Mouse (Mus musculus) MEL (cell line): ENCODE results near the gene Rras2. TPM values are rescaled to one million over a fixed set of nuclear protein-coding genes. Genes with fewer than 3 reads are reported as not detected.
A peak's percentile ranks its signal among the peaks of the same experiment; 100 is the strongest.

Experiments
- DNase-seq: peaks from one replicate; pipeline ENCODE4 v3.0.0; 2011; ENCODE audit warnings: low read depth, low spot score
- H3K27ac ChIP-seq: 2 replicates; pipeline ENCODE4 v1.5.1; 2012; ENCODE audit warnings: low read depth, mild to moderate bottlenecking, control low read depth, low read length, moderate library complexity; ENCODE audit not compliant: control insufficient read depth
- H3K27me3 ChIP-seq, 2 experiments: fragments of 150-350 bp in 1 of 2; sonication (generic) in 1 of 2; 2 replicates each; pipeline ENCODE4 v1.6.1; 2012; ENCODE audit warnings: low read length in 2 of 2, mild to moderate bottlenecking in 2 of 2, improper control_type of control experiment in 1 of 2, moderate library complexity in 1 of 2; ENCODE audit not compliant: insufficient read depth in 2 of 2, control insufficient read depth in 1 of 2
- H3K36me3 ChIP-seq, 2 experiments: 2 replicates each; pipeline ENCODE4 v1.6.1; 2012 to 2014; ENCODE audit warnings: low read length in 2 of 2, improper control_type of control experiment in 1 of 2, inconsistent platforms in 1 of 2, mild to moderate bottlenecking in 1 of 2; ENCODE audit not compliant: insufficient read depth in 2 of 2, control insufficient read depth in 1 of 2
- H3K4me1 ChIP-seq, 2 experiments: fragments of 150-350 bp in 1 of 2; sonication (generic) in 1 of 2; 2 replicates each; pipeline ENCODE4 v1.6.1; 2012; ENCODE audit warnings: low read length in 2 of 2, improper control_type of control experiment in 1 of 2, mild to moderate bottlenecking in 1 of 2; ENCODE audit not compliant: insufficient read depth in 2 of 2, control insufficient read depth in 1 of 2
- H3K4me3 ChIP-seq, 2 experiments: fragments of 150-350 bp in 1 of 2; sonication (generic) in 1 of 2; 2 replicates each; pipeline ENCODE4 v1.5.1; 2012; ENCODE audit warnings: low read depth in 2 of 2, low read length in 2 of 2, mild to moderate bottlenecking in 2 of 2, moderate library complexity in 2 of 2, control low read depth in 1 of 2, improper control_type of control experiment in 1 of 2; ENCODE audit not compliant: control insufficient read depth in 1 of 2, insufficient read depth in 1 of 2
- H3K79me2 ChIP-seq: 2 replicates; pipeline ENCODE4 v1.6.1; 2012; ENCODE audit warnings: mild to moderate bottlenecking, low read length, moderate library complexity; ENCODE audit not compliant: control insufficient read depth, poor library complexity, insufficient read depth
- H3K9ac ChIP-seq: 2 replicates; pipeline ENCODE4 v1.6.1; 2012; ENCODE audit warnings: low read depth, mild to moderate bottlenecking, control low read depth, low read length, moderate library complexity; ENCODE audit not compliant: control insufficient read depth, poor library complexity, severe bottlenecking
- H3K9me3 ChIP-seq: fragments of 150-350 bp; sonication (generic); replicated peaks from 2 replicates; pipeline ENCODE4 v1.6.1; 2012; ENCODE audit warnings: mild to moderate bottlenecking, low read length, improper control_type of control experiment, moderate library complexity; ENCODE audit not compliant: insufficient read depth
- CTCF ChIP-seq, 3 experiments: IDR thresholded peaks in 2 of 3; conservative IDR thresholded peaks in 1 of 3; 2 replicates each; pipeline ENCODE4 v1.5.1; 2011 to 2012; ENCODE audit warnings: low read length in 3 of 3, low read depth in 2 of 3, mild to moderate bottlenecking in 2 of 3, improper control_type of control experiment in 1 of 3, inconsistent platforms in 1 of 3, mixed read lengths in 1 of 3, moderate library complexity in 1 of 3; ENCODE audit not compliant: control insufficient read depth in 1 of 3, insufficient read depth in 1 of 3, poor library complexity in 1 of 3, severe bottlenecking in 1 of 3
- ETS1 ChIP-seq: IDR thresholded peaks from 2 replicates; pipeline ENCODE4 v1.6.1; 2012; ENCODE audit warnings: low read depth, mild to moderate bottlenecking, inconsistent platforms, low read length, improper control_type of control experiment, moderate library complexity
- GABPA ChIP-seq: IDR thresholded peaks from 2 replicates; pipeline ENCODE4 v1.6.1; 2012; ENCODE audit warnings: low read depth, mild to moderate bottlenecking, inconsistent platforms, low read length, improper control_type of control experiment, moderate library complexity
- KAT2A ChIP-seq: conservative IDR thresholded peaks from 2 replicates; pipeline ENCODE4 v1.6.1; 2012; ENCODE audit warnings: low read depth, low read length, improper control_type of control experiment, inconsistent platforms
- MAZ ChIP-seq: IDR thresholded peaks from 2 replicates; pipeline ENCODE4 v1.6.1; 2012; ENCODE audit warnings: low read depth, mild to moderate bottlenecking, inconsistent platforms, low read length, improper control_type of control experiment
- POLR2A ChIP-seq, 2 experiments: IDR thresholded peaks; 2 replicates each; pipeline ENCODE4 v1.6.1; 2011 to 2012; ENCODE audit warnings: low read length in 2 of 2, mild to moderate bottlenecking in 2 of 2, control low read depth in 1 of 2, improper control_type of control experiment in 1 of 2, low read depth in 1 of 2, moderate library complexity in 1 of 2; ENCODE audit not compliant: control insufficient read depth in 1 of 2, insufficient read depth in 1 of 2, poor library complexity in 1 of 2
- POLR2AphosphoS2 ChIP-seq: IDR thresholded peaks from 2 replicates; pipeline ENCODE4 v1.6.1; 2011; ENCODE audit warnings: low read length, improper control_type of control experiment
- RAD21 ChIP-seq: IDR thresholded peaks from 2 replicates; pipeline ENCODE4 v1.6.1; 2011; ENCODE audit warnings: mild to moderate bottlenecking, low read depth, low read length, improper control_type of control experiment
- TAL1 ChIP-seq: IDR thresholded peaks from 2 replicates; pipeline ENCODE4 v1.6.1; 2012; ENCODE audit warnings: mild to moderate bottlenecking, inconsistent platforms, low read length, moderate library complexity, mixed read lengths
- UBTF ChIP-seq: IDR thresholded peaks from 2 replicates; pipeline ENCODE4 v1.6.1; 2012; ENCODE audit warnings: low read depth, mild to moderate bottlenecking, inconsistent platforms, low read length, improper control_type of control experiment, moderate library complexity, borderline replicate concordance; ENCODE audit not compliant: insufficient read depth
- ZC3H11A ChIP-seq: IDR thresholded peaks from 2 replicates; pipeline ENCODE4 v1.6.1; 2012; ENCODE audit warnings: low read depth, mild to moderate bottlenecking, inconsistent platforms, low read length, improper control_type of control experiment
- ZKSCAN1 ChIP-seq: IDR thresholded peaks from 2 replicates; pipeline ENCODE4 v1.6.1; 2012; ENCODE audit warnings: low read depth, mild to moderate bottlenecking, inconsistent platforms, low read length, improper control_type of control experiment, moderate library complexity
- ZMIZ1 ChIP-seq: IDR thresholded peaks from 2 replicates; pipeline ENCODE4 v1.6.1; 2012; ENCODE audit warnings: low read depth, mild to moderate bottlenecking, inconsistent platforms, low read length, improper control_type of control experiment, moderate library complexity
- polyA plus RNA-seq, 2 experiments: library from polyadenylated mRNA; stranded (reverse) in 1 of 2; unstranded in 1 of 2; fragments of >175 nt in 1 of 2; fragments of >200 nt in 1 of 2; gene quantifications; 2 replicates each; pipeline versions ENCODE4 v1.2.1 to v1.2.4; 2012; ENCODE audit warnings: low replicate concordance in 2 of 2, low read depth in 1 of 2; ENCODE audit not compliant: insufficient read length in 2 of 2, insufficient read depth in 1 of 2, missing spikeins in 1 of 2
- total RNA-seq: library from RNA; depleted of rRNA; stranded (reverse); fragments of 300-350 nt; gene quantifications from 2 replicates; pipeline ENCODE4 v1.2.3, GENCODE M21; 2012

Rras2 gene
- total and polyA plus RNA-seq, 3 experiments: not detected

DNA sequence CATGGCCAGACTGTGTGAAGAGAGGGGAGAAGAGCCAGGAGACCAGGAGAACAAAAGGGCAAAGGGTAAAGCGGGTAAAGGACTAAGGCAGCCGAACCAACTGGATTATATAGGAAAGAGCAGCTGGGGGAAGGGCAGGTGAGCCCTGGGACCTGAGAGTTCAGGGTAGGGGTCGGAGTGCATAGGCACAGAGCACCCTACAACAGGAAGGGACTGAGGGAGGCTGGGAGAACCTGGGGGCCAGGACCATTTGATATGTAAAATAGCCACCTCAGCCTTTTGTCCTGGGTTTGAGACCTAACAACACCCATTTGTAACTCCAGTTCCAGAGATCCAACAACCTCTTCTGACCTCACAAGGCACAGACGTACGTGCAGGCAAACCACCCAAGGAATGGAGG lies 16.4 kb upstream of the Rras2 start:
- H3K36me3 ChIP-seq: no peaks in the 10 kb centered on the region
- H3K4me1 ChIP-seq: no peaks in the 10 kb centered on the region
- no peak overlapping the region for H3K27ac ChIP-seq
- no peaks in the 10 kb centered on the region for H3K9me3 ChIP-seq
- H3K9ac ChIP-seq: no peak overlapping the region
- no peak overlapping the region for H3K4me3 ChIP-seq
- TF ChIP-seq KAT2A (no peak), MAZ (no peak), TAL1 (no peak), UBTF (no peak)
- no peaks in the 10 kb centered on the region for H3K27me3 ChIP-seq
- H3K79me2 ChIP-seq: no peaks in the 10 kb centered on the region
- no peak for DNase-seq

DNA sequence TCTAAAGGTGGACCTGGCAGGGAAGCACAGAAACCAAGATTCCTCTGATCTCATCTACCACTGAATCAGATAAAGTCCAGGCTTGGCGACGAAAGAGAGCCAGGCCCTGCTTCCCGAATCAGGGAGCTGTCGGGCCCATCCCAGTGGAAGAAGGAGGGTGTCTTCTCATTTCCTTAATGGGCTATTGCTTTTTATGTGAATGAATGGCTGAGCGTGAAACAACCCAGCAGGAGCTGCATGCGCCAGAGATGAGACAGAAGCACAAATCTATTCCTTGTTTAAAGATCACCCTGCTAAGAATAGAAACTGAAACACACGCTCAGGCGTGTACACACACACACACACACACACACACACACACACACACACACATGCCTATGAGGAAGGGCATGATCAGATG lies 14.7 kb upstream of the Rras2 start:
- H3K4me3 ChIP-seq: no peak overlapping the region
- H3K9ac ChIP-seq: no peak overlapping the region
- H3K36me3 ChIP-seq: no peaks in the 10 kb centered on the region
- no peaks in the 10 kb centered on the region for H3K9me3 ChIP-seq
- H3K79me2 ChIP-seq: no peaks in the 10 kb centered on the region
- no peaks in the 10 kb centered on the region for H3K27me3 ChIP-seq
- TF ChIP-seq ZKSCAN1 (no peak), GABPA (no peak), ETS1 (no peak), POLR2AphosphoS2 (no peak)
- H3K27ac ChIP-seq: no peak overlapping the region
- H3K4me1 ChIP-seq: no peaks in the 10 kb centered on the region
- no peak for DNase-seq

DNA sequence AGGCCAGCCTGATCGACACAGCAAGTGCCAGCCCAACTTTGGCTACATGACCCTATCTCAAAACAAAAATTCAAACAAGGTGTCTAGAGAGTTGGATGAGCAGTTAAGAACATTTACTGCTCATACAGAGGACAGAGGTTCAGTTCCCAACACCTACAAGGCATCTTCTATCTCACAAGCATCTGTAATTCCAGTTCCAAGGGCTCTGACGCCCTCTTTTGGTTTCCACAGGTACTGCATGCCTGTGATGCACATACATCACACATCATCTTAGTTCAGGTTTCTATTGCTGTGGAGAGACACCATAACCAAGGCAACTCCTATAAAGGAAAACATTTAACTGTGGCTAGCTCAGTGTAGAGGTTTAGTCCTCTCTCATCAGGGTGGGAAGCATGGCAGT lies 11.7 kb upstream of the Rras2 start:
- no peaks in the 10 kb centered on the region for H3K79me2 ChIP-seq
- DNase-seq: no peak
- H3K36me3 ChIP-seq: no peaks in the 10 kb centered on the region
- TF ChIP-seq KAT2A (no peak), CTCF (IDR thresholded peaks at IDR 0.05 in 2 of 3, conservative IDR thresholded peaks at IDR 0.05 in 1 of 3; ENCODE audit: control insufficient read depth in 1 of 3, insufficient read depth in 1 of 3, low read depth in 2 of 3, low read length in 3 of 3, poor library complexity in 1 of 3, severe bottlenecking in 1 of 3) (0 out of 6 replicates have a peak, but pooled peaks of 1 of the 3 experiments have one; percentile 16), ZC3H11A (no peak)
- no peaks in the 10 kb centered on the region for H3K4me1 ChIP-seq
- no peak overlapping the region for H3K27ac ChIP-seq
- no peak overlapping the region for H3K4me3 ChIP-seq
- H3K27me3 ChIP-seq: no peaks in the 10 kb centered on the region
- no peak overlapping the region for H3K9ac ChIP-seq
- no peaks in the 10 kb centered on the region for H3K9me3 ChIP-seq

DNA sequence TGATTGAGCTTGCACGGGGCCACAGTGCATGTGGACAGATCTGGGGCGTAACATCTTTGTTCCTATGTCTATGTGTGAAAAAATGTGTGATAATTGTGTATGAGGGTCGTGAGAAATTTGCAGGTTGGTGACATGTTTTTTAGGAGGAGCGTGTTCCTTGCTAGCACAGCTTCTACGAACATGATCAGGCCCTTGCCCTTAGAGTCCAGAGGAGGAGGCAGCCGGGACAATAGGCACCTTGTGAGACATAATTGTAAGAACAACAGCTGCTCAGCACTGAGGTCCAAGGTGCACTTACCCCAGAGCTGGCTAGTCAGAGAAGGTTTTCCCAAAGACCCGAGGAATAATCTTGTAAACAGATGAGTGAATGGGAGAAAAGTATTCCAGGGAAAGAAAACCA lies 599 bp upstream of the Rras2 start:
- Histone ChIP-seq H3K36me3 (no peaks in the 10 kb centered on the region), H3K27ac (no peak overlapping the region), H3K9ac (no peak overlapping the region), H3K4me3 (no peak overlapping the region), H3K4me1 (no peaks in the 10 kb centered on the region)
- no peak for TF ChIP-seq RAD21
- no peak for TF ChIP-seq POLR2A (IDR thresholded peaks at IDR 0.05; ENCODE audit: control insufficient read depth in 1 of 2, insufficient read depth in 1 of 2, low read depth in 1 of 2, low read length in 2 of 2, poor library complexity in 1 of 2)
- TF ChIP-seq UBTF: no peak
- no peak for TF ChIP-seq CTCF (IDR thresholded peaks at IDR 0.05 in 2 of 3, conservative IDR thresholded peaks at IDR 0.05 in 1 of 3; ENCODE audit: control insufficient read depth in 1 of 3, insufficient read depth in 1 of 3, low read depth in 2 of 3, low read length in 3 of 3, poor library complexity in 1 of 3, severe bottlenecking in 1 of 3)
- no peak for TF ChIP-seq ZMIZ1
- no peak for TF ChIP-seq POLR2AphosphoS2
- TF ChIP-seq, all 39 proteins: peak for 0
- DNase-seq: no peak
- no peaks in the 10 kb centered on the region for H3K27me3 ChIP-seq
- H3K9me3 ChIP-seq: no peaks in the 10 kb centered on the region
- no peaks in the 10 kb centered on the region for H3K79me2 ChIP-seq
